Mouse (Mus musculus) heart, postnatal 10 days (tissue): ENCODE measurements around the gene Cd37. TPM values are rescaled to one million over a fixed set of nuclear protein-coding genes. Genes with fewer than 3 reads are reported as not detected.

Experiments used
- total RNA-seq, 2 experiments: library from RNA; stranded (reverse); gene quantifications; 2 replicates each; pipeline ENCODE4 v1.2.3; 2021

Gene Cd37
- total RNA-seq, 2 experiments from 2014 or later: 3.0 to 4.0 TPM

Other genes starting within 250 kb of the Cd37 start
- 10 to 100 TPM; 34.1 to 47.9 TPM for gene Irf3, start 241.5 kb downstream of the Cd37 start, total RNA-seq
- 10 to 100 TPM; 14.5 to 15.9 TPM for gene Bcl2l12, start 240.4 kb downstream of the Cd37 start, total RNA-seq
- 10 to 100 TPM; 68.5 to 70.1 TPM for gene Scaf1, start 222.8 kb downstream of the Cd37 start, total RNA-seq
- 10 to 100 TPM; 71.6 to 75.7 TPM for gene Rras, start 221.2 kb downstream of the Cd37 start, total RNA-seq
- 10 to 100 TPM; 28.8 to 35.7 TPM for gene Prr12, start 186.2 kb downstream of the Cd37 start, total RNA-seq
- gene Nosip, start 176.7 kb downstream of the Cd37 start, total RNA-seq: 10 to 100 TPM; 33.9 to 35.9 TPM
- gene Prrg2, start 176.4 kb downstream of the Cd37 start, total RNA-seq: 10 to 100 TPM; 10.9 to 11.3 TPM
- 10 to 100 TPM; 76.5 to 83.4 TPM for gene Rcn3, start 146.9 kb downstream of the Cd37 start, total RNA-seq
- 10 to 100 TPM; 65.4 to 69.2 TPM for gene Fcgrt, start 135.3 kb downstream of the Cd37 start, total RNA-seq
- gene Rps11, start 114.7 kb downstream of the Cd37 start, total RNA-seq: 100 to 1,000 TPM; 752 to 773 TPM
- 100 to 1,000 TPM; 809 to 865 TPM for gene Rpl13a, start 110.4 kb downstream of the Cd37 start, total RNA-seq
- not detected for gene Gm45713, start 102.9 kb downstream of the Cd37 start, total RNA-seq
- gene Flt3l, start 102.7 kb downstream of the Cd37 start, total RNA-seq: 1 to 10 TPM; 5.7 to 6.5 TPM
- 10 to 100 TPM; 47.1 to 49.0 TPM for gene Pih1d1, start 84.8 kb downstream of the Cd37 start, total RNA-seq
- 10 to 100 TPM; 36.6 to 48.2 TPM for gene Aldh16a1, start 84.5 kb downstream of the Cd37 start, total RNA-seq
- 1 to 10 TPM; 6.1 to 6.7 TPM for gene Slc17a7, start 75.2 kb downstream of the Cd37 start, total RNA-seq
- not detected for gene Gfy, start 59.5 kb downstream of the Cd37 start, total RNA-seq
- not detected for gene Pth2, start 58.1 kb downstream of the Cd37 start, total RNA-seq
- not detected for gene Ccdc155, start 34.2 kb downstream of the Cd37 start, total RNA-seq
- not detected for gene Dkkl1, start 27.0 kb downstream of the Cd37 start, total RNA-seq
- 10 to 100 TPM; 27.5 to 32.3 TPM for gene Tead2, start 23.4 kb downstream of the Cd37 start, total RNA-seq
- gene Slc6a16, start 2.0 kb upstream of the Cd37 start, total RNA-seq: not detected
- gene Slc6a21, start 38.4 kb upstream of the Cd37 start, total RNA-seq: not detected
- 10 to 100 TPM; 21.0 to 26.1 TPM for gene Trpm4, start 94.7 kb upstream of the Cd37 start, total RNA-seq
- 100 to 1,000 TPM; 320 to 351 TPM for gene Hrc, start 96.2 kb upstream of the Cd37 start, total RNA-seq
- under 1 TPM; 0.22 to 0.31 TPM for gene Ppfia3, start 127.9 kb upstream of the Cd37 start, total RNA-seq
- gene Lin7b, start 131.5 kb upstream of the Cd37 start, total RNA-seq: 1 to 10 TPM in 1 of 2 experiments, under 1 TPM in 1; 0.97 to 1.1 TPM
- gene Snrnp70, start 156.6 kb upstream of the Cd37 start, total RNA-seq: 100 to 1,000 TPM; 146 to 161 TPM
- gene Kcna7, start 166.5 kb upstream of the Cd37 start, total RNA-seq: under 1 TPM; 0.41 to 0.79 TPM
- under 1 TPM; 0.22 to 0.26 TPM for gene Ntf5, start 174.6 kb upstream of the Cd37 start, total RNA-seq
- not detected for gene Lhb, start 181.7 kb upstream of the Cd37 start, total RNA-seq
- 10 to 100 TPM; 74.6 to 79.0 TPM for gene Gys1, start 195.7 kb upstream of the Cd37 start, total RNA-seq
- 10 to 100 TPM; 30.4 to 30.7 TPM for gene Ruvbl2, start 199.0 kb upstream of the Cd37 start, total RNA-seq
- 100 to 1,000 TPM; 232 to 268 TPM for gene Ftl1, start 220.8 kb upstream of the Cd37 start, total RNA-seq
- gene Bax, start 227.8 kb upstream of the Cd37 start, total RNA-seq: 10 to 100 TPM; 44.5 to 45.8 TPM
- not detected for gene Tulp2, start 242.8 kb upstream of the Cd37 start, total RNA-seq
- 1 to 10 TPM; 2.2 to 2.5 TPM for gene Gm45808, start 247.7 kb upstream of the Cd37 start, total RNA-seq
- gene Dhdh, start 249.7 kb upstream of the Cd37 start, total RNA-seq: 1 to 10 TPM; 4.7 to 6.0 TPM